ENCODE assay signal across 21 mouse cellular contexts in genomic region chr1:89804981-89805380, GRCm38 (mm10).
DNase-seq lines count a peak whose midpoint lies in the region; ATAC-seq and TF ChIP-seq lines count a peak whose summit lies in the region.
"Had no signal": no experiment of that assay in that cellular context is flagged by ENCODE, and none has a peak within 500 bp of the region (broad histone marks: within the 10 kb centered on the region; RNA-seq: fewer than 3 reads in every experiment).

No protein-coding gene starts in this region.

- no peak for TF ChIP-seq CTCF in hindbrain, postnatal 0 days (IDR thresholded peaks at IDR 0.05; ENCODE audit: low read depth)
- no peak for TF ChIP-seq CTCF in intestine, postnatal 0 days (IDR thresholded peaks at IDR 0.05; ENCODE audit: low read depth)
- no peak for TF ChIP-seq CTCF in gastrocnemius, adult 2 months (IDR thresholded peaks at IDR 0.05)

- H3K27me3 ChIP-seq in hindbrain, postnatal 0 days (ENCODE audit: insufficient read depth, low read length), result no peaks in the 10 kb centered on the region
- H3K27me3 ChIP-seq in hindbrain, embryonic 16.5 days (replicated peaks; ENCODE audit: control insufficient read depth, insufficient read depth, low read length), result no peaks in the 10 kb centered on the region
- H3K27me3 ChIP-seq in intestine, postnatal 0 days (replicated peaks; ENCODE audit: control insufficient read depth, insufficient read depth, low read length), result no peaks in the 10 kb centered on the region
- H3K27me3 ChIP-seq: kidney, embryonic 15.5 days had no signal

- WGBS in hindbrain, postnatal 0 days, result 83% methylated on average over 7 of the region's 7 CpGs
- 81% methylated on average over 7 of the region's 7 CpGs for WGBS in hindbrain, embryonic 16.5 days
- 78% methylated on average over 7 of the region's 7 CpGs for WGBS in intestine, postnatal 0 days

- H3K36me3 ChIP-seq in hindbrain, postnatal 0 days (ENCODE audit: insufficient read depth, low read length), result no peaks in the 10 kb centered on the region
- H3K36me3 ChIP-seq in hindbrain, embryonic 16.5 days (ENCODE audit: control insufficient read depth, insufficient read depth, low read length), result no peaks in the 10 kb centered on the region
- H3K36me3 ChIP-seq in intestine, postnatal 0 days (ENCODE audit: control insufficient read depth, insufficient read depth), result no peaks in the 10 kb centered on the region
- H3K36me3 ChIP-seq: forebrain, embryonic 12.5 days; kidney, embryonic 15.5 days had no signal

- no peak overlapping the region for H3K4me3 ChIP-seq in hindbrain, postnatal 0 days (ENCODE audit: low read length)
- H3K4me3 ChIP-seq in hindbrain, embryonic 16.5 days (ENCODE audit: low read length), result no peak overlapping the region
- H3K4me3 ChIP-seq in intestine, postnatal 0 days (ENCODE audit: low read depth, low read length), result no peak overlapping the region
- no peak overlapping the region for H3K4me3 ChIP-seq in gastrocnemius, adult 2 months
- H3K4me3 ChIP-seq: forebrain, embryonic 12.5 days; hindbrain, embryonic 10.5 days; kidney, embryonic 15.5 days; limb, embryonic 10.5 days had no signal

- H3K9ac ChIP-seq in hindbrain, postnatal 0 days (replicated peaks; ENCODE audit: low read length), result no peak overlapping the region
- H3K9ac ChIP-seq in hindbrain, embryonic 16.5 days (ENCODE audit: low read depth, low read length), result no peak overlapping the region
- no peak overlapping the region for H3K9ac ChIP-seq in intestine, postnatal 0 days (ENCODE audit: low read depth, low read length)
- H3K9ac ChIP-seq: forebrain, embryonic 12.5 days; kidney, embryonic 15.5 days had no signal

- no peak overlapping the region for H3K4me2 ChIP-seq in hindbrain, postnatal 0 days (ENCODE audit: low read depth, low read length)
- no peak overlapping the region for H3K4me2 ChIP-seq in hindbrain, embryonic 16.5 days (ENCODE audit: low read length)
- H3K4me2 ChIP-seq in intestine, postnatal 0 days (replicated peaks; ENCODE audit: low read depth), result no peak overlapping the region
- H3K4me2 ChIP-seq: forebrain, embryonic 12.5 days; kidney, embryonic 15.5 days; liver, embryonic 11.5 days; midbrain, embryonic 11.5 days had no signal

- no peak for DNase-seq in hindbrain, postnatal 0 days (ENCODE audit: low spot score)
- DNase-seq in right cerebral cortex, postnatal 25 days, result peak; percentile 42
- DNase-seq in right cerebral cortex, postnatal 10 days (ENCODE audit: low spot score in 2 of 2), result no peak
- DNase-seq in gastrocnemius, adult 2 months, result no peak
- DNase-seq in heart, postnatal 14 days, result no peak
- no peak for DNase-seq in heart, postnatal 10 days
- DNase-seq: adrenal gland, adult 8-10 months; cerebellum, adult 11 months; cerebellum, postnatal 14 days; heart, adult 11 months; lung, adult 2 months; lung, postnatal 4 days had no signal

- 0 out of 2 replicates have a peak, but pooled peaks have one; percentile 38 for ATAC-seq in hindbrain, postnatal 0 days
- ATAC-seq in hindbrain, embryonic 16.5 days, result no peak
- ATAC-seq in intestine, postnatal 0 days, result peak; percentile 70
- ATAC-seq: inflammation-experienced regulatory T-cells, adult 6 months had no signal

- no peaks in the 10 kb centered on the region for H3K9me3 ChIP-seq in hindbrain, postnatal 0 days (ENCODE audit: low read length)
- no peaks in the 10 kb centered on the region for H3K9me3 ChIP-seq in hindbrain, embryonic 16.5 days (ENCODE audit: control insufficient read depth, low read length)
- no peaks in the 10 kb centered on the region for H3K9me3 ChIP-seq in intestine, postnatal 0 days (ENCODE audit: control insufficient read depth)
- H3K9me3 ChIP-seq: forebrain, embryonic 12.5 days; hindbrain, embryonic 10.5 days; kidney, embryonic 15.5 days; limb, embryonic 10.5 days had no signal

- H3K4me1 ChIP-seq in hindbrain, postnatal 0 days (ENCODE audit: insufficient read depth, low read length), result no peaks in the 10 kb centered on the region
- no peaks in the 10 kb centered on the region for H3K4me1 ChIP-seq in hindbrain, embryonic 16.5 days (ENCODE audit: control insufficient read depth, insufficient read depth, low read depth, low read length)
- no peaks in the 10 kb centered on the region for H3K4me1 ChIP-seq in intestine, postnatal 0 days (replicated peaks; ENCODE audit: control insufficient read depth, insufficient read depth, low read length)
- H3K4me1 ChIP-seq: forebrain, embryonic 12.5 days; hindbrain, embryonic 10.5 days had no signal

- intact Hi-C loops in gastrocnemius, adult 2 months (cut with DNase I), result no loop called here
- intact Hi-C loops in heart, postnatal 14 days (cut with DNase I), result no loop called here
- intact Hi-C loops in heart, postnatal 10 days (cut with DNase I), result no loop called here

- no peak overlapping the region for H3K27ac ChIP-seq in hindbrain, postnatal 0 days
- no peak overlapping the region for H3K27ac ChIP-seq in hindbrain, embryonic 16.5 days (ENCODE audit: low read depth, low read length)
- no peak overlapping the region for H3K27ac ChIP-seq in intestine, postnatal 0 days (ENCODE audit: low read depth, low read length)
- no peak overlapping the region for H3K27ac ChIP-seq in gastrocnemius, adult 2 months
- H3K27ac ChIP-seq: forebrain, embryonic 12.5 days; hindbrain, embryonic 10.5 days; kidney, embryonic 15.5 days; limb, embryonic 10.5 days had no signal
